Mouse (Mus musculus): ENCODE measurements around the gene Lpin2. TPM values are rescaled to one million over a fixed set of nuclear protein-coding genes. Genes with fewer than 3 reads are reported as not detected.

Gene Lpin2
- polyA plus RNA-seq, 1 experiment from 2014 or later: 24.2 TPM

DNA sequence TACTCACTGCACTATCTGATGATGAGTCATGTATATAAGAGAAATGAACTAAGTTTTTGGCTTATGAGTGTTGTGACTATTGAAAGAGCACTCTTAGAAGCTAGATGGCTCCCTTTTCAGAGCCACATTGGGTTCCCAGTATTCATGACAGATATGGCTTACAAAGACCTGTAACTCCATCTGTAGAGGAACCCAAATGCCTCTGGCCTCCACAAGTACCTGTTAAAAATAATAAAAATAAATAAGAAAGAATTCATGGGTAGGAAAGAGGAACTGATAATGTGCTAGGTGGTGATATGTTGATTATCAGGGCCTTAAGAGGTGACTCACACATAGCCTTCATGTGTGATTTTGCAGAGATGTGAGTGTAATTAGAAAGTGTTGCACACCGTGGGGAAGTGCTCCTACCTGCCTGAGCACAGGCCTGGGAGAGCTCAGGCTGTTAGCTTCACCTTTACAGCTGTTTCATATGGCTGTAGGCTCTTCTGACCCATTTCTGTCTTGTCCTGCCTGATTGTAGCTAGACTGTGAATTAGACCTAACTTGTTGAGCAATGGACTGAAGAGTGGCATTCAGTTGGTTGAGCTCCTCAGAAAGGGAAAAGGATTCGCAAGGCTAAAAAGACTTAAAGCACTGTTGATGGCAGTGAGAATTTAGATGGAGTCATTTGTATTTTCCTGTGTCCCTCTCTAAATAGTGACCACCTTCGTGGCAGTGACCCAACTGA is 12.7 kb downstream of the Lpin2 start:
- H3K27ac ChIP-seq: no peak overlapping the region
- 0 out of 2 replicates have a peak overlapping the region, but pooled peaks have one; percentile 22 for H3K4me3 ChIP-seq
- 80% methylated on average over 3 of the region's 3 CpGs for WGBS
- no peaks in the 10 kb centered on the region for H3K27me3 ChIP-seq (ENCODE audit: insufficient read depth, poor library complexity, severe bottlenecking)
- DNase-seq (ENCODE audit: low spot score): no peak
- H3K36me3 ChIP-seq: no peaks in the 10 kb centered on the region
- peaks cover 14% of the 10 kb centered on the region; the same call in 1 of the 2 replicates for H3K4me1 ChIP-seq
- H3K9me3 ChIP-seq: 0 out of 2 replicates have a peak, but pooled peaks cover 3% of the 10 kb centered on the region

DNA sequence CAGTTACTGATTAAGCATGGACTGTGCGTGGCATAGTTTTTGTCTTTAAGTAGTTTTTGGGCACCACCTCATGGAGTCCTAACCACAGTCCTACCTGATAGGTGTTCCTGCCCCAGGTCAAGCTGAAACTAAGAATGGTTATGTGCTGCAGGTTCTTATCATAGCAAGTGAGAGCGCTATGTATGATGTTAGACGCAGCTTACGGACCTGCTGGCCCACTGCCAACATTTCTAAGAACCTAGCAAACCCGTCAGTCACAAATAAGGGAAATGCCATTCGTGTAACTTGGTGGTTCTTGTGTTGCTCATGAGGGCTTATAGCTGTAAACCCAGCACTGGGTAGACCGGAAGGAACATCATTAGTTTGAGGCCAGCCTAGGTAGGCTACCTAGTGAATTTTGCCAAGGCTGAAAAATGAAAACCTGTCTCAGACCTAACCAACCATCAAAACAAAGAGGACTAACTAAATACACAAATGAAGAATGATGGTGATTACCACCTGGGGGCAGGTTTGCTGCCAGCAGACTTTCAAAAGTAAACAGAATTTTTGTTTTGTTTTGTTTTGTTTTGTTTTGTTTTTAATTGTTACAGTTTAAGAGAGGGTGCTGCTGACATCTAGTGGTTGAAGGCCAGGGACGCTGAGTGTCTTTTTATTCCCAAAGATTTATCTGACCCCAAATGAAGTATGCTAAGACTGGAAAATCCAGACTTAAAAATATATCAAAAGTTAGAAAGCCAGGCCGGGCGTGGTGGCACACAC is 13.5 kb downstream of the Lpin2 start:
- WGBS: 50% methylated on average over 10 of the region's 10 CpGs
- Histone ChIP-seq H3K9me3 (0 out of 2 replicates have a peak, but pooled peaks cover 3% of the 10 kb centered on the region), H3K36me3 (no peaks in the 10 kb centered on the region), H3K27ac (no peak overlapping the region), H3K4me1 (peaks cover 21% of the 10 kb centered on the region; the same call in 1 of the 2 replicates), H3K4me3 (peak overlapping the region; percentile 22; the same call in 1 of the 2 replicates), H3K27me3 (ENCODE audit: insufficient read depth, poor library complexity, severe bottlenecking) (no peaks in the 10 kb centered on the region)
- DNase-seq (ENCODE audit: low spot score): no peak

DNA sequence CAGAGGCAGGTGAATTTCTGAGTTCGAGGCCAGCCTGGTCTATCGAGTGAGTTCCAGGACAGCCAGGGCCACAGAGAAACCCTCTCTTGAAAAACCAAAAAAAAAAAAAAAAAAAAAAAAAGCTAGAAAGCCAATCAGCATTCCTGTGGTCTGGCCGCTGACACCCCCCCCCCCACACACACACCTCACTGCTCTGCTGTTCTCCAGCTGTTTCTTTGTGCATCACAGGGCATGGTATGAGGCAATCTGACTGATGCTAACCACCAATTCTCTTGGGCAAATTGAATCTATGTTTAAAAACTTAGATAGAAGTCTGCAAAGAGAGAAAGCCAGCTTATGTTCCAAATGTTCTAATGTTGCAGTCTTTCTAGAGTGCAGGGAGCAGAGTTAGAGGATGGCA is 14.1 kb downstream of the Lpin2 start:
- Histone ChIP-seq H3K36me3 (no peaks in the 10 kb centered on the region), H3K4me3 (no peak overlapping the region), H3K27ac (no peak overlapping the region), H3K9me3 (0 out of 2 replicates have a peak, but pooled peaks cover 3% of the 10 kb centered on the region), H3K27me3 (ENCODE audit: insufficient read depth, poor library complexity, severe bottlenecking) (no peaks in the 10 kb centered on the region), H3K4me1 (peaks cover 22% of the 10 kb centered on the region; the same call in 1 of the 2 replicates)
- DNase-seq (ENCODE audit: low spot score): no peak
- WGBS: 57% methylated on average over 3 of the region's 3 CpGs

GRCm38 (mm10) chr17:71199346-71199745 is 17.0 kb downstream of the Lpin2 start:
- WGBS: 85% methylated on average over 3 of the region's 3 CpGs
- Histone ChIP-seq H3K4me3 (no peak overlapping the region), H3K27ac (no peak overlapping the region), H3K27me3 (ENCODE audit: insufficient read depth, poor library complexity, severe bottlenecking) (no peaks in the 10 kb centered on the region), H3K36me3 (no peaks in the 10 kb centered on the region), H3K9me3 (no peaks in the 10 kb centered on the region), H3K4me1 (peaks cover 33% of the 10 kb centered on the region)
- no peak for DNase-seq (ENCODE audit: low spot score)

- no peaks in the 10 kb centered on the region for H3K9me3 ChIP-seq
- DNase-seq (ENCODE audit: low spot score): no peak
- H3K4me1 ChIP-seq: peaks cover 31% of the 10 kb centered on the region
- H3K4me3 ChIP-seq: no peak overlapping the region
- H3K27ac ChIP-seq: no peak overlapping the region
- 88% methylated on average over 4 of the region's 4 CpGs for WGBS
- no peaks in the 10 kb centered on the region for H3K27me3 ChIP-seq (ENCODE audit: insufficient read depth, poor library complexity, severe bottlenecking)
- H3K36me3 ChIP-seq: no peaks in the 10 kb centered on the region
Measured at GRCm38 (mm10) chr17:71202136-71202535, 19.8 kb downstream of the Lpin2 start.

- 75% methylated on average over 9 of the region's 9 CpGs for WGBS
Measured at GRCm38 (mm10) chr17:71203998-71204808, 21.8 kb downstream of the Lpin2 start.

GRCm38 (mm10) chr17:71204809-71205091 is 22.4 kb downstream of the Lpin2 start:
- H3K9me3 ChIP-seq: no peaks in the 10 kb centered on the region
- H3K27me3 ChIP-seq (ENCODE audit: insufficient read depth, poor library complexity, severe bottlenecking): no peaks in the 10 kb centered on the region
- H3K27ac ChIP-seq: no peak overlapping the region
- no peak overlapping the region for H3K4me3 ChIP-seq
- DNase-seq (ENCODE audit: low spot score): no peak
- WGBS: 75% methylated on average over 6 of the region's 6 CpGs
- 0 out of 2 replicates have a peak, but pooled peaks cover 5% of the 10 kb centered on the region for H3K36me3 ChIP-seq
- peaks cover 34% of the 10 kb centered on the region for H3K4me1 ChIP-seq

More at GRCm38 (mm10) chr17:71203998-71204808, 21.8 kb downstream of the Lpin2 start:
- H3K4me1 ChIP-seq: peaks cover 31% of the 10 kb centered on the region
- no peaks in the 10 kb centered on the region for H3K9me3 ChIP-seq
- 0 out of 2 replicates have a peak, but pooled peaks cover 5% of the 10 kb centered on the region for H3K36me3 ChIP-seq
- no peak overlapping the region for H3K27ac ChIP-seq
- H3K4me3 ChIP-seq: no peak overlapping the region
- DNase-seq (ENCODE audit: low spot score): no peak
- no peaks in the 10 kb centered on the region for H3K27me3 ChIP-seq (ENCODE audit: insufficient read depth, poor library complexity, severe bottlenecking)

DNA sequence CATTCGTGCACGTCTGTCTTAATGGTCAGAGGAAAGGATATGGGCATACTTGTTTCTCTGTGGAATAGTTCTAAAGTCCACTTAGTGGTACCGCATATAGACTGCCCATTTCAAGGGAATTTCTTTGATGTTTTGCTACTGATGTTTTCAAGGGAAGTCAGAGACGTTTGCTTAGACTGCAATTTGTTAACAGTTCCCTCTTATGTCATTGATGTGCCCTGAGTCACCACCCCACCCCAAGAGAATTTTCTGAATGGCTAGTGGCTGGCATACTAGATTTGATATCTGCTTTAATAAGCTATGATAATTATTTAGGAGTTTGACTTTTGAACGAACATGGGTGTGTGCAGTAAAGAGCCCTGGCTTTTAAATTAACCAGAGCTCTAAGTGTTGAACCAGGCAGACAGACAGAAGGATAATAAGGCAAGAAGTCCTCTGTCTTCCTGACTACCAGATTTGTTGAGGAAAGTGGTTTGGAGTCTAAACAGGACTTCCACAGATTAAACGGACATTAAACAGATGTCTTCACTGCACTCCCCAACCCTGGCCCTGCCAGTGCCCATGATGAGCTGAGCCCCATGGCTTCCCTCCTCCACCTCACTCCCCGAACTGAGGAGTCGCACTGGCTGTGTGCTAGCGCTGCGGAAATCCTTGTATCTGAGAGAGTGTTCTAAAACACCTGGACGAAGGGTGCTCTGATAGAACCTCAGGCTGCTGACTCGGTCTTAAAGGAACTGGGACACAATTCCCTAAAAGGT is 24.0 kb downstream of the Lpin2 start:
- peak; percentile 65 for DNase-seq (ENCODE audit: low spot score)

GRCm38 (mm10) chr17:71207268-71207667 is 24.9 kb downstream of the Lpin2 start:
- H3K9me3 ChIP-seq: no peaks in the 10 kb centered on the region
- no peak overlapping the region for H3K4me3 ChIP-seq
- H3K27ac ChIP-seq: no peak overlapping the region
- no peaks in the 10 kb centered on the region for H3K27me3 ChIP-seq (ENCODE audit: insufficient read depth, poor library complexity, severe bottlenecking)
- 0 out of 2 replicates have a peak, but pooled peaks cover 5% of the 10 kb centered on the region for H3K36me3 ChIP-seq
- DNase-seq (ENCODE audit: low spot score): peak; percentile 33
- H3K4me1 ChIP-seq: peaks cover 28% of the 10 kb centered on the region
- WGBS: 89% methylated on average over 3 of the region's 3 CpGs

More for the DNA sequence above, 24.0 kb downstream of the Lpin2 start:
- Histone ChIP-seq H3K4me1 (peaks cover 34% of the 10 kb centered on the region), H3K9me3 (no peaks in the 10 kb centered on the region), H3K27ac (no peak overlapping the region), H3K36me3 (0 out of 2 replicates have a peak, but pooled peaks cover 5% of the 10 kb centered on the region), H3K4me3 (no peak overlapping the region), H3K27me3 (ENCODE audit: insufficient read depth, poor library complexity, severe bottlenecking) (no peaks in the 10 kb centered on the region)
- WGBS: 51% methylated on average over 12 of the region's 12 CpGs

DNA sequence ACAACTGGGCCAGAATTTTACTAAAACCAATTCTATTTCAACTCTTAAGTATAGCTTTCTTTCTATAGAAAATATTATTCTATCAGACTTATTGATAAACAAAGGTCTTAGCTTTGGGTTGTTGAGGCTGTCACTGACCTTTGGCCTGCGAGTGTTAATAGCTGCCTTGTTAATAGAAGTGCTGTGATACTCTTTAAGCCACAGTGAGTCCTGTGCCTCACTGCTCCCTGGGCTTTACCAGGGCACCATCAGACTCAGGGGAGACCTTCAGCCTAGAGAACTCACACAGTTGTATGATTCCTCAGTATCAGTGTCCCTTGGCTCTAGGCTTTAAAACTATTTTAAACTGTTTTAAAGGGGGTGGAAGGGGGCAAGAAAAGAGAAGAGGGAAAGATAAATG is 26.0 kb downstream of the Lpin2 start:
- Histone ChIP-seq H3K27ac (no peak overlapping the region), H3K4me3 (no peak overlapping the region), H3K4me1 (peaks cover 20% of the 10 kb centered on the region), H3K27me3 (ENCODE audit: insufficient read depth, poor library complexity, severe bottlenecking) (no peaks in the 10 kb centered on the region), H3K36me3 (0 out of 2 replicates have a peak, but pooled peaks cover 5% of the 10 kb centered on the region), H3K9me3 (no peaks in the 10 kb centered on the region)
- 93% methylated on average over 1 of the region's 1 CpGs for WGBS
- DNase-seq (ENCODE audit: low spot score): no peak

DNA sequence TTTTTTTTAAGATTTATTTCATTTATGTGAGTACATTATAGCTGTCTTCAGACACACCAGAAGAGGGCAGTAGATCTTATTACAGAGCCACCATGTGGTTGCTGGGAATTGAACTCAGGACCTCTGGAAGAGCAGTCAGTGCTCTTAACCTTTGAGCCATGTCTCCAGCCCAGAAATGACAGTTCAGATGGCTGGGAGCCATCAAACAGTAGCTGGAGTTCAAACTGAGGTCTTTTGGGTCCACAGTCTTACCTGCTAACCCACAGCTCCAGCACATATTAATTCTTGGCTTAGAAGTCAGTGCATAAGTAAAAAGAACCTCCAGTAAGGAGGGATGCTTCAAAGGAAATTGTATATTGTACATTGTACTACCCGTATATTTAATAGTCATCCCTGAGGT is 26.6 kb downstream of the Lpin2 start:
- peaks cover 21% of the 10 kb centered on the region for H3K4me1 ChIP-seq
- no peaks in the 10 kb centered on the region for H3K27me3 ChIP-seq (ENCODE audit: insufficient read depth, poor library complexity, severe bottlenecking)
- H3K9me3 ChIP-seq: no peaks in the 10 kb centered on the region
- 0 out of 2 replicates have a peak, but pooled peaks cover 5% of the 10 kb centered on the region for H3K36me3 ChIP-seq
- H3K4me3 ChIP-seq: no peak overlapping the region
- 100% methylated on average over 1 of the region's 1 CpGs for WGBS
- DNase-seq (ENCODE audit: low spot score): no peak
- no peak overlapping the region for H3K27ac ChIP-seq

GRCm38 (mm10) chr17:71209936-71210335 is 27.6 kb downstream of the Lpin2 start:
- H3K9me3 ChIP-seq: no peaks in the 10 kb centered on the region
- no peak overlapping the region for H3K27ac ChIP-seq
- 52% methylated on average over 3 of the region's 3 CpGs for WGBS
- no peaks in the 10 kb centered on the region for H3K27me3 ChIP-seq (ENCODE audit: insufficient read depth, poor library complexity, severe bottlenecking)
- 0 out of 2 replicates have a peak, but pooled peaks cover 5% of the 10 kb centered on the region for H3K36me3 ChIP-seq
- H3K4me3 ChIP-seq: no peak overlapping the region
- peaks cover 31% of the 10 kb centered on the region for H3K4me1 ChIP-seq
- no peak for DNase-seq (ENCODE audit: low spot score)
